Mouse (Mus musculus): ENCODE measurements at regions not wholly inside any gene's neighbourhood (a gene's known extent, or its start where the extent isn't known, plus 50 kb on each side); places are given as distances from the start of the nearest gene placed in this dataset.

DNA sequence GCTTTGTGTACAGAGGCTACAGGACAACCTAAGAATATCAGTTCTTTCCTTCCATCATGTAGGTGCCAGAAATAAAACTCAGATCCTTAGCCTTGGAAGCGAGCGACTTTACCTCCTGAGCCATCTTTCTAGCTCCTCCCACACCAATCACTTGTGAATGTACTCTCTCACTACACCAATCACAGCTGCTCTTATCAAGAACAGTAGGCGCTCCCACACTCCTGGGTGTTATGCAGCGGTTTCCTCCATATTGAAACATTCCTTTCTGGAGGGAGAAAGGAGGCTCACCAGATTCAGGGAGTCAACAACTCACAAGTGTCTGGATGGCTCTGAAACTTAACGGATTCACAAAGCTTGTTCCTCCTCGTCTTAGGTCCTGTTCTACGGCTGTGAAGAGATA is 168.1 kb upstream of the Arid2 start:
- DNase-seq (ENCODE audit: low read depth, low spot score), result no peak

DNA sequence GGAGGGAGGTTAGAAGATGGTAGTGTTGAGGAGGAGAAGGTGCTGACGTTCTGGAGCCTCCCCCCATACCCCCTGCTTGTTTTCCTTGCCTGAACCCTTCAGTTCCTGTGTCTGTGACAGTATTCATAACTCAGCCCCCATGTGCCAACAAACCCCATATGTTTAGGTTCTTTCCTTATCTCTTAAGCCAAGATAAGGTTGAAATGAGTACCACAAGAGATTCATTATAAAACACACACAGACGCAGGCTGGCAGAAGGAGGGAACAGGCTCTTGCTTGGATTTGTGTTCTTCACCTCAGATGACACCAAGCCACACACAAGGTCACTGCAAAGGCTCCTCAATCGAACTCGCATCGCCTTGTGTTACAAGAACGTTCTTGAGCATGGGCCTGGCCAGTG is 162.9 kb upstream of the Arid2 start:
- no peak for DNase-seq (ENCODE audit: low read depth, low spot score)

DNA sequence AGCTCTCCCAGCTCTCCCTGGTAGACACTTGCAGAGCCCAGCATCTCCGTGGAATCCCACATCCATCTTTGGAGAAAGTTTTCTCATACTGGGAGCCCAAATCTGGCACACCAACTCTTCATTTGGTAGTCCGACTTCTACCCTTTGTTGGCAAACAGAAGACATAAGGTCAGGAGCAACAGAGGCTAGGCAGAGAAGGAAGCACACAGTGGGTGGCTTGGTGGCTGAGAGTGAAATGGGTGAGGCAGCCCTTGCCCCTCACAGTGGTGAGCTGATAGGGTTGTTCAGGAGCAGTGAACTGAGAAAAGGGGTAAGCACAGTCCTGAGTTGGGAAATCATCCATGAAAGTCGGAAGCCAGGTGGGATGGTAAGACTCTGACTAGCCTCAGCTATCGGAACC is 157.6 kb upstream of the Arid2 start:
- no peak for DNase-seq (ENCODE audit: low read depth, low spot score)

DNA sequence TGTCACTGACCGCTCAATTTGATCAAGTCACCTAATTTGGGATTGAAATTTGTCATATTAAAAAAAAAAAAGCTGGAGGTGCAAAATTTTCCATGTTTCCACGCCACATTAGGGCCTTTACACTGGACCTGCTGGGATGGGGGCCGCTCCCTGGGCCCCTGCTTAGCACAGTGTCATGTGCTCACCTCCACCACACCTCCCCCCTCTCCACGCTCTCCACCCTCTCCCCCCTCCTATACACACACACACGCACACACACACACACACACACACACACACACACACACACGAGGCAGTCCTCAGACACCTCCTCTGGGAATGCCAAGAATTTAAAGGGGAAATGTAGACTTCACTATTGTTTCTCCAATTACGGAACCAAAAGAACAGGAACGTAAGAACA is 156.8 kb upstream of the Arid2 start:
- no peak for DNase-seq (ENCODE audit: low read depth, low spot score)

DNA sequence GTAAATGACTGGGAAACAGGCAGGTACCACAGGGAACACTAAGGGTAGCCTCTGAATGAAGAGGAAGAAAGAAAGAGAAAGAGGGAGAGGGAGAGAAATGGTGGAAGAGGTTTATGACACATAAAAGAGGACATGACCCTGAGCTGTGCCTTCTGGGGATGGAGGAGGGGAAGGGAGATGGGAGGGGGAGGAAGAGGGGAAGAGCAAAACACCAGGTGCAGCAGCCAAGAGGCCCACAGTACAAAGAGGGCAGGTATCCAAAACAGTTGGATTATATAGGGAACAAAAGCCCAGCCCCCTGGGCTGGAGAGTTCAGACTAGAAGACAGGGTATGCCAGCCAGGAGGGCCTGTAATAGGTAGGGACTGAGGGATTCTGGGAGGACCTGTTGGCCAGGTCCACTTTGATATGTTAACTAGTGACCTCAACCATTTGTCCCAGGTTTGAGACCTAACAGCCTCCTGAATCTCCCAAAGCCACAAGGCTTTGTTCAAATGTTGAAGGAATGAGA is 155.7 kb upstream of the Arid2 start:
- DNase-seq (ENCODE audit: low read depth, low spot score), result no peak

DNA sequence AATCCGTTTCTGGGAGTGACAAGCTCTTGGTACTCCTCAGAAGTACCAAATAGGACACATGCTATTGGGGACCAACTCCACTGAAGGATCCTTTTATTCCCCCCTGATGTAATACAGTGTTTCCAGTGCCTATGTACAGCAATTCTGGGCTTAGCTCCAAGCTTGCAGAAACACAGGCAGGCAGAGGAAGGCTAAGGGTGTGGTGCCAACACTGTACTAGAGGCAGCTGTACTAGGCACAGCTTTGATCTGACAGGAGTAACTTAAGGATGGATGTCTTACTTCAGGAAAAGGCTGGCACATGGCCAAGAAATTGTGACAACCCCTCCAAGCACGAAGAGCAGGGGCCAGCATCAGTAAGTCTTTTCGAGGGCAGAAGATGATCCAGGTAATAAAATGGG is 154.7 kb upstream of the Arid2 start:
- DNase-seq (ENCODE audit: low read depth, low spot score), result no peak

DNA sequence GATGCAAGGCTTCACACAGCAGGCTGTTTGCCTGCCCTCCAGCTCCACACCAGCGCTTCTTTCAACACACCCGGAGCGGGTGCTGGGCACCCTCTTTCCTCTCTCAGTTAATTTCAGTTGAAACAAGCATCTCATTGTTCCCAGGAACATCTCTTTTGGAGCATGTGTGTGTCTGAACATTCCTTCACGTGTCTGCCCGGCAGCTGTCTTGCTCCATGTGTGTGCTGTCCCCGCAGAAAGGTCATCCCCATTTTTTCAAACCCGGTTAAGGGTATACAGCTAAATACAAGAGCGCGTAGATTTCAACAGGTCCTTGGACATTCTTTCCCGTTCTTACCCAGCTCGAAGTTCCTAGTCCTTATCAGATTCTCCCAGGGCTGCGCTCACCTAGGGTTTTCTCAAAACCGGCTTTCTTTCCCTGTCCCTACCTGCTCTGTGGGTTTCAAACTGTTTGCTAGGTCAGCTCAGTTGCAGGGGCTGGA is 152.0 kb upstream of the Arid2 start:
- no peak for DNase-seq (ENCODE audit: low read depth, low spot score)

DNA sequence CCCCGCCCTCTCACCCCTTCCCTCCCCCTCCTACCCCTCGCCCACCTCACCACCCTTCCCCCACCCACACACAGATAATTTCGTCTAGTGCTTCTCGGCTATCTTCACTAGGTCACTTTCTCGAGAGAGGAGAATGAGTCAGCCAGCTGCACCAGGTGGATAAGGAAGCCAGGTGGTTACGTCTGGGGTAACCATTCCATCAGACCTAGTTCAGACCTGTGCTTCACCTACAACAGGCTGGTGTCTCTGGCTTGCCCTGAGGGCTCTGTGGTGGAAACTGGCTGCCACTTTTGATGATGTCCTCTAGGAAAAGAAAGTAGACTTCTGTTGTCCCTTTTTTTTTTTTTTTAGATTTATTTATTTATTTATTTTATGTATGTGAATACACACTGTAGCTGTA is 151.5 kb upstream of the Arid2 start:
- DNase-seq (ENCODE audit: low read depth, low spot score), result no peak

DNA sequence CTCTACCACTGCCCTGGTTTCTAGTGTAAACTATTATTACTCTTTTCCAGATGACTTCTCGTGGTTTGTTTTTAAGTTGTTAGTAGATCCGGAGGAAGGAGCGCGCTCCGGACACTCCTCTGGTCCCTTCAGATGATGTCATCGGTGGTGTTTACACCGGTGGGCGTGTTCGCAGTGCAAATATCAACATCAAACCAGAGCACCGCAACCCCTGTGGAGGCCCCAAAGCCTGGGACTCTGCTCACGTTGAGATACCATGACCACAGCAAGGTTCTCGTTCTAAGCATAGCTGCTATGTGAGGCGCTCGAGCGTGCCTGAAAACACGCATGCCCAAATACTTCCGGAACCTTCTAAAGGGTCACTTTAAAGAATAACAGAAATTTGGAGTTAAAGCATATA is 149.8 kb upstream of the Arid2 start:
- DNase-seq (ENCODE audit: low read depth, low spot score), result no peak

DNA sequence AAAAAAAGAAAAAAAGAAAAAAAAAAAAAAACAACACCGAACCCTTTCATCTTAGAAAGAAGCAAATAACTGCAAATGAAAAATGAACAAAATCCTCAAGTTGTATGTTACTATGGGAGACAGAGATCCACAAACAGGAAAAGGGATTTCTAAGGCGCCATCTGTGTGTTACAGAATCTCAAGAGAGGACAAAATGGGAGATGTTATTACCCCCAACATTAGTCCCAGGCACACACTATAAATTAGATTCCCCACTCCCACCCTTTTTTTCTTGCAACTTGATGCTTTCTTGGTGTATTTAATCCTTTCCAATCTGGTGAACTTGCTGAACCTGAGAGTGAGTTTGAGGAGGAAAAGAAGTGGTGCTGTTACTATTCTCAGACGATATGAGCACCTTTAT is 149.4 kb upstream of the Arid2 start:
- no peak for DNase-seq (ENCODE audit: low read depth, low spot score)

DNA sequence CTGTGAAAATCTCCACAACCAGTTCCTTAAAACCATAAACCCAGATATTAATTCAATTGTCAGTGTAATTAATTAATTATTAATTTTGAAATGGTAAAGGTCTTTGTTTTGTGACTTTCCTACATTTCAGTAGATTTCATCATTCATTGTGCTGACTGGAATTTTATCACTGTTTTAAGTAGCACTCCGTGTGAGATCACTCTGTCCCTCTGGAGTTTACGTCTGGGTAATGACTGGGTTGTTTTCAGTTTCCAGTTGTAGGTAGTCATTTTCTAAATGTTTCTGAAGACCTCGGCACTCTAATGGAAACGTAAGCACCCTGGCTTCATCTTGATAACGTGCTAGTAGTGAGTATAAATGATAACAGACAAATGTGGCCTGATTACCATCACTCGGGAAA is 133.8 kb upstream of the Arid2 start:
- no peak for DNase-seq (ENCODE audit: low read depth, low spot score)

DNA sequence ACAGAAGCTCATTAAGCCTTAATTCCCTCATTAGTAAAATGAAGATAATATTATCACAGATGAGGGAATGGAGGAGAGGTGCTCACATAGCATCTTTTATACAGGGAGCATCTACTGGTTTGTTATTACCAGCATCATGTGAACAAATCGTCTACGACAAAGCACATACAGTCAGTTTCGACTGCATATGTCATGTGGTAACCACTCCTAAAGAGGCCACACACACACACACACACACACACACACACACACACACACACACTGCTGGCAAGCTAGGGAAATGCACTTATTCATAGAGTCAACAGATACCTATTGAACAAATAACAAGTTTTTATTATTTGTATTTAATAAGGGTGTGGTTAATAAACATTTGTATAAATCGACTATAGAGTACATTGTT is 129.0 kb upstream of the Arid2 start:
- no peak for DNase-seq (ENCODE audit: low read depth, low spot score)

DNA sequence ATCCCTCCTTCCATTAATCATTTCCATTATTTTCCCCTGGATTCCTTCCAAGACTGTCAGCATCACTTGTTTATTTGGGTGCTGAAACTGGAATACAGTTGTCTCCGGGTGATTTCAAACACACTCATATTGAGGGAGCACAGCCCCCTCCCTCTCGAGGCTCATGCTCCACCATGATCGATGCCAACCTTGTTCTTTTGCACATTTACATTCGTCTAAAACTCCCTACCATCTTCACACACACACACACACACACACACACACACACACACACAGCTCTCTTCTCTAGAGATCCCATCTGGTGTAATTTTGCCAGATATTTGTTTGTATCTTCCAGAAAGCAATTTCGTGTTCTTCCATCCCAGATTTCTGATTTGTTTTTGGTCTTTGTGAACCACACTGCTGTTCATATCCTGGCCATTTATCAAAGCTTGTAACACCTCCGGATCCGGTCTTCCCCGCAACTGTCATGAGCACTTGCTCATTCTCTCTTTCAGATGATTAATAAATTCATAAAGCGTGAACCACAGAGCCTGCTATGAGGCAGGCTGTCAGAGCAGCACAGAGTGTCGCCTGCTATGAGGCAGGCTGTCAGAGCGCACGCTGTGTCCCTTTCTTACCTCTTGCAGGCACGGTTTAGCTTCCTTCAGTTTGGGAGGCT is 122.4 kb upstream of the Arid2 start:
- no peak for DNase-seq (ENCODE audit: low read depth, low spot score)

DNA sequence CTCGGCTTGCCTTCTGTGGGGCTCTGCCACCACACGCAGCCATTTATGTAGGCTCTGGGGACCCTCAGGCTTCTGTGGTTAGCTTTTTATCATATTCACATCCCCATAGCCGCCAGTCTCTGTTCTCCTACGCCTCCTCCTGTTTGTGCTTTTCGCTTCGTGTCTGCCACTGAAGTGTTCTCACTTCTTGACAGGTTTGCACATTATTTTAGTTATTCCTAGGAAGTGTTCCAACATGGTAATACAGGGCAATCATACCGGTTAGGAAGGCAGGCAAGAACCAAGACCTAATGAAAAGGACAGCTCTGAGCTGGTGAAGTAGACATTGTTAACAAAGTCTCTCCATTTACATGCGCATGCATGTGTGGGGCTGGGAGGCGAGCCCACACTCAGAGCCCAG is 120.1 kb upstream of the Arid2 start:
- no peak for DNase-seq (ENCODE audit: low read depth, low spot score)

DNA sequence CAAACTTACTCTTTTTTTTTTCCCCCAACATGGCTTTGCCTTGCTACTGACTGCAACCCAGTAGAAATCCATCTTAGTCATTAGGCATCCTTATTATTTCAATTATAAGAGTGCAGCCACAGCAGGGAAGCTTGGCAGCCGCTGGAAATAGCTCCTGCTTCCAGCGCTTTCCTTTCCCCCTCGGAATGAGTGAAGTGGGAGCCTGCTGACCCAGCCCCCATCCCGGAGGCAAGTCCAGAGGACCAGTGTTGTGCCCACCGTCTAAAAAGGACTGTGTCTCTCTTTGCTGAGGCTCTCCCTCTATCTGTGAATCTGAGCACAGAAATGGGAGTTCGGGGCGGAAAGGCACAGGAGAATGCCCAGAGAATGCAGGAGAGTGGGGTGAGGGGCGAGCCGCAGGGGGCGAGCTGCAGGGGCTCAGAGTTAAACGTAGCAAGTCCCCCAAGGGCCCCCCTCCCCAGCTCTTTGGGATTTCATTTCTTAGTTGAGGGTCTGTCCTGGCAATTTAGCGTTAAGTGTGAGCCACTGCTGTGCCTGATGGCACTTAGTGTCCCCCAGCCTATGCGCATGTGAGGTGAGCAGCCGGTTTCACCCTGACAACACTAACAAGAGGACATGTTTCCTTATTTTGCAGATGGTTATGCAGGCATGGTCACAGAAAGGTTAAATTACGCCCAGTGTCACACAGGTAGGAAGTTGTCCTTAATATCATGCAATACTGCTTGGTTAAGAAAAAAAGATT is 117.4 kb upstream of the Arid2 start:
- DNase-seq (ENCODE audit: low read depth, low spot score), result no peak

DNA sequence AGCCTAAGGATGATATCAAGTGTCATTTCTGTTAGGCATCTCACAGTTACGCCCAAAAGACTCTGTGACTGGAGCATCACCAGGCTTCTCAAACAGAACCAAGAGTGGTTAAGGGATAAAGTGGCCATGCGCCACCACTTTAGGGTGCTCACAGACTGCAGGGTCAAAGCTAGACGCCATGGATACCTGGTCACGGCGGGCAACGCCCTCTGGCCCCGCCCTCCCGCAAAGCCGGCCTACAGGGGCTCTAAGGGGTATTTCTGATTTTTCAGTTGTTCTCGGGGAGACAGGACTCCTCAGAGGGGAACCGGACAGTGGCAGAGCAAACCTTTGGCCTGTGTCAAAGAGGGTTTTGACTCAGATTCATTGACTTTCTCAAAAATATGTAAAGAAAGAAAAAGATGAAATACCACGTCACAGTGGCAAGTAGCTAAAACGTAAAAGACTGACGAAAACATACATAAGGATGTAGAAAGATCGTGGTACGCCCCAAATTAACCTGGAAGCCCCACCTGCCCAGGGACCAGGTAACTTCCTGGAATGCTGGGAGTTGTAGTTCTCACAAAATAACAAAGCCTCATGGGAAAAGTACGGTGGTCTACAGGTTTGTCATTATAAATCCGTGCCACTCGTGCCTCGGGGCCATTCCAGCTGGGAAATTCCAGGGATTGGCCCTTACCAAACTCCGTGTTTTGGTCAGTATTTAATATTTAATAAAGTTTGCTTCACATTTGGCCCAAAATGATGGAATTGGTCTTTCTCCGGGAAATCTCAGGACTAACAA is 116.1 kb upstream of the Arid2 start:
- no peak for DNase-seq (ENCODE audit: low read depth, low spot score)

DNA sequence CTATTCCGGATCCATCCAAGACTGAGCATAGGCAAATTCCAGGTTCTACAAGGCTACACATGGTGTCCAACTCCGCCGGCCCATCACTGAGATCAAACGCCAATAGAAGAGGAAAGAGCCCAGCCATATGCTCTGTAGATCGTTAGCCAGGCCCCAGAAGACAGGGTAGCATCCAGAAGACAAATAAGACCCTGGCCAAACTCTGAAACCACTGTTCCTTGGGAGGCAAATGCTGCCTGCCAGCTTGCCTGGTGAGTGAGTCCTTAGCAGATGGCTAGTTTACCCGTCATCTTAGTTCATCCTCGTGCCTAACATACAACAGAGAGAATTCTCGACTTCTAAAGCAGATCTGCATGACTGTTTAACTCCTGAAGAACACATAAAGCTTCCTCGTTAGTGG is 109.4 kb upstream of the Arid2 start:
- DNase-seq (ENCODE audit: low read depth, low spot score), result no peak

DNA sequence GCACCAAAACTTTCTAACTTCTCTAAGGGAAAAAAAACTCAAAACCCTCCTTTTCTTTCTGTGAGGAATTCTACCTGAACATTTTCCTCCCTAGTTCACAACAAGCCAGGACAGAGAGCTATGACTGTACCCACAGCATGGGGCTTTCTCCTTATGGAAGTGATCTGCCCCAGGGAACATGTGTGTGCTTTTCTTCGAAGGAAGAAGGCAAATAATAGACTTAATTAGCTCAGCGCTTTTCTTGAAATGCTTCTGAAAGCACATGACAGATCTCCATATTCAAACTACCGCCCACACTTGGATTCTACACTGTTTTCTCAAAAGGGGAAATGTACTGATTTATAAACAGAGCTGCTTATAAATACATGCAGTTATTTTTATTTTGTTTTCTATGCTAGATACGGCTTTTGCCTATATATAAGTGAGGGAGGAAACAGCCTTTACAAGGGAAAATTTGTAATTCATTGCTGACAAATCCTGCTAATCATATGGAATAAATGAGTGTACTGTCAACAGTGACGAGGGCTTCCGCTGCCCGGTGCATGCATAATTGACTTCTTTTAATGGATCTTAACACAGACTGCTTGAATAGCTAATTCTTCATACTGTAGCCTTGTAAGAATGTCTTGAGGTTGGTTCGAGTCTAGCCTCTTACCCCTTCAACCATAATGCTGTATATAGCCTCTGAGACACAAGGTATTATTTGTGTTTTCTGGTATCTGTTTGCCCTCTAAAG is 108.8 kb upstream of the Arid2 start:
- DNase-seq (ENCODE audit: low read depth, low spot score), result no peak

DNA sequence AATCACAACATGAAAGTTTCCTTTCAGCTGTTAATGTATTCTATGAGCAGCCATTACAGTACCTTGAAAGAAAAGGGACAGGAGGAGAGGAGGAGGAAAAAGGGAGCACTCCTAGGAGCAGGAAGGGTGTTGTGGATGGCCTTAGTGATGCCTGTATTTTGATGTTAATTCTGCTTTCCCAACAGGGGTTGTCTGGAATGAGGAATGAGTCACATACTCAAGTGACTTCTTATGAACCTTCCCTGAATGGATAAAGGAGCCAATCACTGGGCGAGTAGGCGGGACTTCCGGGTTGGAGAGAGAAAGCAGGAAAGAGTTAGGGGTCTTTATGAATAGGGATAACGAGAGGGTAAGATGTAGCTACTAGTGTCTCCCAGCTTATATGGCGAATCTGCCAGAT is 107.8 kb upstream of the Arid2 start:
- no peak for DNase-seq (ENCODE audit: low read depth, low spot score)

DNA sequence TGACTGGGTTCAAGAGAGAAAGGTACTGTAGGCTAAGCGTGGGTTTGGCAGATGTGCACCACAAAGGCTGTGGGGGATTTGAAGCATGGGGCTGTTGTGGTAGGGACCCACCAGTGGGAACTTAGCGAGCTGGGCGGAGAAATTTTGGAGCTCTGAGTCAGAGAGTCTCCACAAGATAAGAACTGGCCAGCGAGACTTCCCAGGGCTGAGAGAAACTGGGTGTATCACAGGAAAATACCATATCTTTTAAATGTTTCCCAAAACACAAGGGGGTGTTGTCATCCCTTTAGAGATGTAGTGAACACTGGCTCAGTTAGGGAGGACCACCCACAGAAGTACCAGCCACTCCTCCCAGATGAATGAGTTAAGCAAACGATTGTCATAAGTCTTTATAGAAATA is 107.3 kb upstream of the Arid2 start:
- DNase-seq (ENCODE audit: low read depth, low spot score), result no peak

DNA sequence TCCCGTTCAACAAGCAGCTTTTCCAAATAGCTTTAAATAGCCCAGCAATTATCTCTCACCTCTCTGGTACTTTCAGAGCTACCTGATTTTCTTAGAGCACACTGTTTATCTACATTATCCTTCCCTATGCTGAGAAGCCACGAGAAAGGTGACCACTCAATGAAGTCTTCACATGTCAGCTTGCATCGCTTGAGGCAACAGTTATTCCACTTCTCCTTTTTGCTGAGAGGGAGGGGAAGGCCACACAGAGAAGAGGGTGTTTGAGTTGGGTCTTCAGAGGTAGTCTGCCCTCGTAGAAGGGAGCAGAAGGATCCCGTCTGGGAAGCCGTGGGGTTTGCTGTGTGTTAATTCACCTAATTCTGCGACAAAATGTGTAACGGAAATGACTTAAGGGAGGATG is 106.3 kb upstream of the Arid2 start:
- DNase-seq (ENCODE audit: low read depth, low spot score), result no peak

DNA sequence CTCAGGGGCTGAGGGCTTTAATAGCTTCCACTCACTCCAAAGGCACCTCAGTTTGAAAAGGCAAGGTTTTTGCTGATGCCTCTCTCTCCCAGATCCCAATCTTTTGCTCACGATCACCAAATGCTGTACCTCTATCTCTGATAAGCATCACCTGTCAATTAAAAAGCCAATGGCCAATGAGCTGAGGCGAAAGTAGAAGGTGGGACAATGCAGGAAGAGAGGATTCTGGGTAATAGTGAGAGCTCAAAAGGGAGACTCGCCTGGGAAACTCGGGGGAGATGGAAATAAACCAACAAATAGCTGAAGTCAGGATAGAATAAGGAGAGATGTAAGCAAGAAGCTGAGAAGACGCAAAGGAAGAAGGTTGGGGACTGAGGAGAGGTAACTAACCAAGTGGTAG is 105.0 kb upstream of the Arid2 start:
- DNase-seq (ENCODE audit: low read depth, low spot score), result peak; percentile 41

Data from CD4-positive, CD25-positive, alpha-beta regulatory T cell, adult 2 months (primary cell).